Mouse (Mus musculus) CH12.LX (cell line): ENCODE results near the gene Ets2.

Source experiments
- CTCF ChIP-seq, 2 experiments: IDR thresholded peaks in 1 of 2; conservative IDR thresholded peaks in 1 of 2; 2 replicates each; pipeline ENCODE4 v1.5.1; 2011 to 2012; ENCODE audit warnings: low read depth in 2 of 2, low read length in 2 of 2, improper control_type of control experiment in 1 of 2, inconsistent platforms in 1 of 2, mild to moderate bottlenecking in 1 of 2, moderate library complexity in 1 of 2
- NRF1 ChIP-seq: IDR thresholded peaks from 2 replicates; pipeline ENCODE4 v1.6.1; 2014; ENCODE audit warnings: low read depth, mild to moderate bottlenecking, inconsistent platforms, low read length, improper control_type of control experiment, moderate library complexity

- TF ChIP-seq NRF1 (no peak), CTCF (conservative IDR thresholded peaks at IDR 0.05 in 1 of 2, IDR thresholded peaks at IDR 0.05 in 1 of 2; ENCODE audit: low read depth in 2 of 2, low read length in 2 of 2) (no peak)
These were observed 64.3 kb downstream of the Ets2 start for GRCm38 (mm10) chr16:95766181-95766580.
